Mouse (Mus musculus) olfactory bulb, adult 2 months (tissue): ENCODE data around the gene Mrnip. TPM values are rescaled to one million over a fixed set of nuclear protein-coding genes. Genes with fewer than 3 reads are reported as not detected.

Experiments used
- H3K27ac ChIP-seq: fragments of 200-500 bp; 2 replicates; pipeline ENCODE4 v1.5.1; 2012; ENCODE audit warnings: low read depth, low read length; ENCODE audit not compliant: insufficient read depth
- H3K4me1 ChIP-seq: fragments of 200-500 bp; 2 replicates; pipeline ENCODE4 v1.6.1; 2012; ENCODE audit warnings: low read length; ENCODE audit not compliant: control insufficient read depth, insufficient read depth
- H3K4me3 ChIP-seq: fragments of 200-500 bp; 2 replicates; pipeline ENCODE4 v1.5.1; 2012; ENCODE audit warnings: mild to moderate bottlenecking, low read depth, low read length, moderate library complexity; ENCODE audit not compliant: insufficient read depth
- CTCF ChIP-seq: fragments of 200-500 bp; IDR thresholded peaks from 2 replicates; pipeline ENCODE4 v1.5.1; 2012; ENCODE audit warnings: low read depth, mild to moderate bottlenecking, low read length, moderate library complexity; ENCODE audit not compliant: insufficient read depth
- POLR2A ChIP-seq: fragments of 200-500 bp; IDR thresholded peaks from 2 replicates; pipeline ENCODE4 v1.6.1; 2012; ENCODE audit warnings: mild to moderate bottlenecking, low read depth, low read length, moderate library complexity; ENCODE audit not compliant: insufficient read depth
- WGBS: fragments of 180-500 bp; shearing (Covaris S2); methylation state at CpG from one replicate; pipeline ENCODE4 v1.1.7; 2018; 5-methylcytosine and 5-hydroxymethylcytosine counted together
- polyA plus RNA-seq: library from polyadenylated mRNA; stranded (reverse); fragments of >200 nt; gene quantifications from 2 replicates; pipeline ENCODE4 v1.2.4, GENCODE M21; 2012; ENCODE audit warnings: low replicate concordance; ENCODE audit not compliant: missing spikeins, insufficient read depth, insufficient read length

Mrnip gene
- polyA plus RNA-seq, 1 experiment = not detected

GRCm38 (mm10) chr11:50194793-50195192 lies 20.5 kb downstream of the Mrnip start:
- H3K4me1 ChIP-seq = no peaks in the 10 kb centered on the region
- 86% methylated on average over 4 of the region's 4 CpGs for WGBS
- TF ChIP-seq POLR2A = no peak
- no peak overlapping the region for H3K4me3 ChIP-seq
- no peak overlapping the region for H3K27ac ChIP-seq

GRCm38 (mm10) chr11:50197500-50197899 lies 23.3 kb downstream of the Mrnip start:
- 90% methylated on average over 4 of the region's 4 CpGs for WGBS
- TF ChIP-seq POLR2A = no peak
- Histone ChIP-seq H3K4me1 (no peaks in the 10 kb centered on the region), H3K27ac (no peak overlapping the region), H3K4me3 (no peak overlapping the region)

- 71% methylated on average over 3 of the region's 5 CpGs for WGBS
- 0 out of 2 replicates have a peak, but pooled peaks cover under 1% of the 10 kb centered on the region for H3K4me1 ChIP-seq
These were observed 24.1 kb downstream of the Mrnip start for GRCm38 (mm10) chr11:50198219-50198846.

GRCm38 (mm10) chr11:50198916-50199315 lies 24.7 kb downstream of the Mrnip start:
- Histone ChIP-seq H3K4me3 (no peak overlapping the region), H3K27ac (no peak overlapping the region), H3K4me1 (0 out of 2 replicates have a peak, but pooled peaks cover 4% of the 10 kb centered on the region)
- TF ChIP-seq CTCF (no peak), POLR2A (no peak)
- WGBS = 92% methylated on average over 2 of the region's 2 CpGs

More at GRCm38 (mm10) chr11:50198219-50198846, 24.1 kb downstream of the Mrnip start:
- no peak overlapping the region for H3K27ac ChIP-seq
- no peak overlapping the region for H3K4me3 ChIP-seq
- TF ChIP-seq POLR2A = no peak
- no peak for TF ChIP-seq CTCF

GRCm38 (mm10) chr11:50200613-50201012 lies 26.4 kb downstream of the Mrnip start:
- no peak overlapping the region for H3K4me3 ChIP-seq
- 67% methylated on average over 8 of the region's 8 CpGs for whole genome bisulfite sequencing
- TF ChIP-seq POLR2A (no peak), CTCF (no peak)
- no peak overlapping the region for H3K27ac ChIP-seq
- H3K4me1 ChIP-seq = peaks cover 10% of the 10 kb centered on the region; the same call in 1 of the 2 replicates

GRCm38 (mm10) chr11:50201590-50201989 lies 27.3 kb downstream of the Mrnip start:
- no peak overlapping the region for H3K4me3 ChIP-seq
- H3K4me1 ChIP-seq = peaks cover 10% of the 10 kb centered on the region; the same call in 1 of the 2 replicates
- no peak overlapping the region for H3K27ac ChIP-seq
- no peak for TF ChIP-seq CTCF
- TF ChIP-seq POLR2A = no peak
- WGBS = 90% methylated on average over 3 of the region's 3 CpGs

- Histone ChIP-seq H3K27ac (no peak overlapping the region), H3K4me3 (no peak overlapping the region), H3K4me1 (peaks cover 19% of the 10 kb centered on the region)
- TF ChIP-seq POLR2A (no peak), CTCF (no peak)
- WGBS = 95% methylated on average over 9 of the region's 9 CpGs
These were observed 29.1 kb downstream of the Mrnip start for GRCm38 (mm10) chr11:50203302-50203827.

GRCm38 (mm10) chr11:50205434-50205833 lies 31.2 kb downstream of the Mrnip start:
- no peak overlapping the region for H3K27ac ChIP-seq
- H3K4me3 ChIP-seq = no peak overlapping the region
- WGBS = 27% methylated on average over 3 of the region's 3 CpGs
- TF ChIP-seq POLR2A (no peak), CTCF (no peak)
- peaks cover 19% of the 10 kb centered on the region for H3K4me1 ChIP-seq

GRCm38 (mm10) chr11:50206037-50206436 lies 31.8 kb downstream of the Mrnip start:
- WGBS = 79% methylated on average over 2 of the region's 2 CpGs
- no peak for TF ChIP-seq CTCF
- TF ChIP-seq POLR2A = no peak
- Histone ChIP-seq H3K4me3 (no peak overlapping the region), H3K4me1 (peaks cover 22% of the 10 kb centered on the region), H3K27ac (no peak overlapping the region)
